Mouse (Mus musculus) limb, embryonic 14.5 days (tissue): ENCODE results near the gene Zfp541. TPM values are rescaled to one million over a fixed set of nuclear protein-coding genes. Genes with fewer than 3 reads are reported as not detected.
A peak's percentile ranks its signal among the peaks of the same experiment; 100 is the strongest.

Experiments
- ATAC-seq: fragments of 200-750 bp; cut with Nextera tagmentation; 2 replicates; pipeline ENCODE4 v1.8.0; 2017; ENCODE audit warnings: low read depth, moderate number of reproducible peaks, moderate TSS enrichment; ENCODE audit not compliant: low FRiP score
- DNase-seq: peaks from one replicate; pipeline ENCODE4 v3.0.0-alpha.2; 2015; ENCODE audit warnings: low spot score
- H3K27ac ChIP-seq: fragments of 300-500 bp; sonication (generic); replicated peaks from 2 replicates; pipeline ENCODE4 v1.5.1; 2014; ENCODE audit warnings: low read depth, mild to moderate bottlenecking, low read length, moderate library complexity, mixed read lengths
- H3K27me3 ChIP-seq: fragments of 300-500 bp; sonication (generic); 2 replicates; pipeline ENCODE4 v1.6.1; 2014; ENCODE audit warnings: low read length, mixed read lengths; ENCODE audit not compliant: control insufficient read depth, insufficient read depth
- H3K36me3 ChIP-seq: fragments of 300-500 bp; sonication (generic); 2 replicates; pipeline ENCODE4 v1.6.1; 2014; ENCODE audit warnings: mild to moderate bottlenecking, low read length, moderate library complexity, mixed read lengths; ENCODE audit not compliant: control insufficient read depth, insufficient read depth
- H3K4me1 ChIP-seq: fragments of 300-500 bp; sonication (generic); 2 replicates; pipeline ENCODE4 v1.6.1; 2014; ENCODE audit warnings: antibody characterized with exemption, low read length, mixed read lengths; ENCODE audit not compliant: control insufficient read depth, insufficient read depth
- H3K4me2 ChIP-seq: fragments of 300-500 bp; sonication (generic); replicated peaks from 2 replicates; pipeline ENCODE4 v1.6.1; 2014; ENCODE audit warnings: low read depth, mild to moderate bottlenecking, low read length, moderate library complexity; ENCODE audit not compliant: severe bottlenecking
- H3K4me3 ChIP-seq: fragments of 300-500 bp; sonication (generic); replicated peaks from 2 replicates; pipeline ENCODE4 v1.5.1; 2014; ENCODE audit warnings: low read length
- H3K9ac ChIP-seq: fragments of 300-500 bp; sonication (generic); 2 replicates; pipeline ENCODE4 v1.6.1; 2014; ENCODE audit warnings: mild to moderate bottlenecking, low read depth, low read length, moderate library complexity; ENCODE audit not compliant: severe bottlenecking
- H3K9me3 ChIP-seq: fragments of 300-500 bp; sonication (generic); 2 replicates; pipeline ENCODE4 v1.6.1; 2016; ENCODE audit warnings: low read length; ENCODE audit not compliant: control insufficient read depth
- POLR2A ChIP-seq: fragments of 200-500 bp; IDR thresholded peaks from 2 replicates; pipeline ENCODE4 v1.8.0; 2012; ENCODE audit warnings: inconsistent platforms, mild to moderate bottlenecking, moderate library complexity, borderline replicate concordance; ENCODE audit not compliant: insufficient read depth, insufficient read length; ENCODE audit errors: extremely low read depth
- WGBS: fragments of 180-500 bp; shearing (Covaris S2); extraction: QIAGEN DNeasy Blood & Tissue Kit; methylation state at CpG from one replicate; pipeline ENCODE4 v1.1.7; 2014; 5-methylcytosine and 5-hydroxymethylcytosine counted together
- polyA plus RNA-seq, 2 experiments: library from polyadenylated mRNA; depleted of rRNA in 1 of 2; stranded (reverse) in 1 of 2; unstranded in 1 of 2; fragments of >200 nt; fragmentation: Nextera tagmentation in 1 of 2; extraction: Ambion mirVana in 1 of 2; gene quantifications; 2 replicates each; pipeline versions ENCODE4 v1.2.1 to v1.2.3; 2012 to 2014

Gene Zfp541
- 0.26 and 0.35 TPM in 2 replicates for polyA plus RNA-seq (2012; rRNA removed)
- 0.17 TPM in 1 of 2 replicates, not detected in the other for polyA plus RNA-seq (2014; fragmentation: Nextera tagmentation; extraction: Ambion mirVana)

DNA sequence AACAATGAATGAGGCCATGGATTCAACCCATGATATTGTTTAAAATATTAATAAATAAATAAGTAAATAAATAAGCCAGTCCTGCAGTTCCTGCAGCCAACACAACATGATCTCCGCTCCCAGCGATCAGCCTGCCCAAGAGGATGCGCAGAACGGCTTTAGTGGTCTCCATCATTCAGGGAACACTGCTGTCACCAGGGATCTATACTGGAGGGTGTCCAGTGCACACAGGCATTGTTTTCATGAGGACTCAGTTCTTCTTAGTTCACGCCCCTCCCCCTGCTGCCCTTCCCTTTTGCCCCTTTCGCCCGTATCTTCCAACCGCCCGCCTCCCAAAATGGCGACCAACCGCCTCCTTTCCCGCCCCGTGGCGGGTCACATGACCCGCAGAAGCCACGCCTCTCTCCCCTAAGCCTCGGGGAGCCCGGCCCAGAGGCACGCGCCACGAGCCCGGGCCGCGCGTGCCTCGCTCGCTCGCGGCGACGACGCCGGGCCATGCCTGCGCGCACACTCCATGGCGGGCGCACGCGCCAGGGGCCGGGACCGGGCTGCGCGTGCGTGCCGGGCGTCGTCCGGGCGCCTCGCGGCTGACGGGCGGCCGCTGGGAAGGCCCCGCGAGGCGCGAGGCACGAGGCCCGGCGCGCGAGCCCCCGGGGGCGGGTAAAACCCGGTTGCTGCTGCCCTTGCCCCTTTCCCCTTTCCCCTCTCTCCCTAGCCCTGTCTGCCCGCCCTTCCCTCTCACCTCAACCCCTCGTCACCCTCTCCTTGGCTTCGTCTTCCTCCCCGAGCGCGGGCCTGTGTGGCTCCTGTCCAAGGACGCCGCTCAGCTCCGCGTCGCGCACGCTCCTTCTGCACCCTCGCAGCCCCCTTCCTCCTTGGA lies at the start of gene Zfp541:
TSS of gene Zfp541 (plus strand) at position 596 of the 880 bp plus-strand sequence.
- Histone ChIP-seq H3K4me1 (no peaks in the 10 kb centered on the region), H3K4me2 (no peak within 1 kb of the TSS; the same call in 1 of the 2 replicates), H3K27ac (no peak within 1 kb of the TSS), H3K9ac (no peak within 1 kb of the TSS), H3K9me3 (no peaks in the 10 kb centered on the region), H3K4me3 (peak within 1 kb of the TSS; percentile 17; the same call in 1 of the 2 replicates), H3K27me3 (peaks cover 11% of the 10 kb centered on the region), H3K36me3 (no peaks in the 10 kb centered on the region)
- TF ChIP-seq POLR2A, result no peak
- DNase-seq (no peak), ATAC-seq (no peak)
- 52% methylated on average over 61 of the region's 80 CpGs for WGBS

DNA sequence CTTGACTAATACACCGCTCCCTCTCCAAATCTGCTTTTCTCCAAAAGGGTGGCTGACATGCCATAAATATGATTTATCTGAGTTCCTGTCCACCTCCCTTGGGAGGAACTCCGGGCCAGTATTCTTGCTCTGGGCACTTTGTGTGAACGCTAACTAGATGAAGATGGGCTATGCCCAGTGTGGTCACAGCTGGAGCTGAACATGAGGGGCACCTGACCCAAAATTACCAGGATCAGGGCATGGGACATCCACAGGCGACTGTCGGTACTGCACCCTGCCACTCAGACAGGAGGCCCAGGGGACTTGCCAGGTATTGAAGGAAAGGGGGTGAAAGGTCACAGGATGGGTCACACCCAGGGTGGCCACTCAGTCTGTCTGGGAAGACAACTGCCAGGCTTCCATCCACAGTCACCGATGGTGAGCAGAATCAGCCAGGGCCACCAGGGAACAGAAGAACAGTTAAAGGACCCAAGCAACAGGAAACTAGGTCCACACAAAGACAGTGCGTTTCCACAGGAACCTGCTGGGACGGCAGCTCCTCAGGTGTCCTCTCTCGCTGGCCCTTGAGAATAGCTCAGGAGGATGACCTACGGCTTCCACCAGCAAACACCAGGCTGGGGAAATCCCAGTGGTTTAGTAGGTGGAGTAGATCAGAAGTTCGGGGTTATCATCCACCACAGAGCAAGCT lies 48.9 kb upstream of the Zfp541 start:
- Histone ChIP-seq H3K27ac (no peak overlapping the region), H3K4me2 (no peak overlapping the region), H3K4me1 (peaks cover 6% of the 10 kb centered on the region; the same call in 1 of the 2 replicates), H3K36me3 (peaks cover 4% of the 10 kb centered on the region; the same call in 1 of the 2 replicates), H3K27me3 (no peaks in the 10 kb centered on the region), H3K9ac (no peak overlapping the region), H3K4me3 (no peak overlapping the region), H3K9me3 (no peaks in the 10 kb centered on the region)
- DNase-seq (no peak), ATAC-seq (no peak)
- no peak for TF ChIP-seq POLR2A
- 76% methylated on average over 11 of the region's 11 CpGs for WGBS

DNA sequence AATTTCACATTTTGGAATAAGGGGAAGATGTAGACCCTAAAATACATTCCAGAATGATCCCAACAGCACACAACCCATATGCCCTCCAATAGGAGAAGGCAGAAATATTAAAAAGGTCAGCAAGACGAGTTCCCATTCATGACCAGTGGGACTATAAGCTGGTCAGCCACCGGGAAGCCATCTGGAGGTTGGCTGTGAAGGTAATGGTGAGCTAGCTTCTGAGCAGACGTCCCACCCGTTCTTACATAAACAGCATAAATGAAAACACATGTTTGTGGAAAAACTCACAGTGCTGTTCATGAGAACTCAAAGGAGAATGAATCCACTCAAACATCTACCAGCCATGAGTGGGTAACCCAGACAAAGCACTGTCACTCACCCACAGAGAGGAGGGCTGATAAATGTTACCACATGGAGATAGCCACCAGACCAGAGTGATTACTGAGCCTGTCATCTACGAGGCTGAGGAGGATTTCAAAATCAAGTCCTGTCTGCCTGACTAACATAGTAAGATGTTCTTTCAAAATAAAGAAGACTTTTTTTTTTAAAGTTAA lies 47.8 kb upstream of the Zfp541 start:
- Histone ChIP-seq H3K27me3 (no peaks in the 10 kb centered on the region), H3K9me3 (no peaks in the 10 kb centered on the region), H3K4me2 (no peak overlapping the region), H3K27ac (no peak overlapping the region), H3K4me3 (no peak overlapping the region), H3K36me3 (peaks cover 3% of the 10 kb centered on the region; the same call in 1 of the 2 replicates), H3K4me1 (peaks cover 6% of the 10 kb centered on the region; the same call in 1 of the 2 replicates), H3K9ac (no peak overlapping the region)
- WGBS, result 29% methylated on average over 5 of the region's 5 CpGs
- no peak for TF ChIP-seq POLR2A
- no peak for ATAC-seq
- DNase-seq, result no peak

DNA sequence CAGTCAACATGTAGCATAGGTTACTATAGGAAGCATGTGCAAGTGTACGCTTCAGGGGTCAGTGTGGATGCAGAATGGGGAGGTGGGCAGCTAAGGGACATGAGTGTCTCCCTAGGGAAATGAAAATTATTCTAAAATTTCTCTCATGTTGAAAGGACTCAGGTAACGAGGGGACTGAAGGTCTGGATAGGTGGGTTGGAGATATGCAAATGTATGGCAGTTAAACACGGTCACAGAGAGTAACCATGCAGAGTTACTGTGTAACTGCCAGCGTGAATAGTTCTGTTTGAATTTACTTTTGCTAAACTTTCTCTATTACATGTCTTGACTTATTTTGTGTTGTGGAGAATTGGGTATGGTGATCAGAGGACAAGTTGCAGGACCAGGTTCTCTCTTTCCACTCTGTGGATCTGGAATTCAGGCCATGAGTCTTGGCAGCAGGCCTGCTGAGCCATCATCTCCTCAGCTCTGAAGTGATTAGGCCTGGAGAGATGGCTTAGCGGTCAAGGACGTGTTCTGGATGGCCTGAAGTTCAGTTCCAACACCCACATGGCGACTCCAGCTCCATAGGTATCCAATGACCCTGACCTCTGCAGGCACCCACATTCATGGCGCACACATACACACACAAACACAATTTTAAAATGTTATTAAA lies 47.0 kb upstream of the Zfp541 start:
- TF ChIP-seq POLR2A, result no peak
- Histone ChIP-seq H3K4me3 (no peak overlapping the region), H3K36me3 (peaks cover 3% of the 10 kb centered on the region; the same call in 1 of the 2 replicates), H3K4me2 (no peak overlapping the region), H3K9ac (no peak overlapping the region), H3K27me3 (no peaks in the 10 kb centered on the region), H3K27ac (no peak overlapping the region), H3K4me1 (peaks cover 6% of the 10 kb centered on the region; the same call in 1 of the 2 replicates), H3K9me3 (no peaks in the 10 kb centered on the region)
- 90% methylated on average over 8 of the region's 8 CpGs for WGBS
- DNase-seq (no peak), ATAC-seq (no peak)

DNA sequence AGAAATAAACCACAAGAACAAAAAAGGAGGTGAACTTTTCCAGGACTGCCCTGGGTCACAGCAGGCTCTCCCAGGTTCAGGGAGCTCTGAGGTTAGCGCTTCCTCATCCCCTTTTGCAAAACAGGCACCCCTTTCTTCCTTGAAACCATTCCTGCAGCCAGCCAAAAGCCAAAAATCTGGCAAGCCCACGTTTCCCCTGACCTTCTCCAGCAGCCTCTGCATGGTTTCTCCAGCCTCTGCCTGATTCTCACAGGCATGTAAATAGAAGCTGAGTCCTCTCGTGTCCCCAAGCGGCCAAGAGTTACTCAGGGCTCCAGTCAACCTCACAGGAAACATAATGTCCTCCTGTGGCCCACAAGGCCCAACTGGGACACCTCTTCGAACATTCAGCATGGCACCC lies 46.2 kb upstream of the Zfp541 start:
- ATAC-seq (no peak), DNase-seq (no peak)
- no peaks in the 10 kb centered on the region for H3K9me3 ChIP-seq
- H3K36me3 ChIP-seq, result peaks cover 3% of the 10 kb centered on the region; the same call in 1 of the 2 replicates
- no peak overlapping the region for H3K4me2 ChIP-seq
- H3K27ac ChIP-seq, result no peak overlapping the region
- peaks cover 6% of the 10 kb centered on the region; the same call in 1 of the 2 replicates for H3K4me1 ChIP-seq
- no peak overlapping the region for H3K4me3 ChIP-seq
- TF ChIP-seq POLR2A, result no peak
- H3K9ac ChIP-seq, result no peak overlapping the region
- WGBS, result 88% methylated on average over 5 of the region's 5 CpGs
- no peaks in the 10 kb centered on the region for H3K27me3 ChIP-seq
